Mouse (Mus musculus): ENCODE data around the gene Lrpap1. TPM values are rescaled to one million over a fixed set of nuclear protein-coding genes. Genes with fewer than 3 reads are reported as not detected.
A peak's percentile ranks its signal among the peaks of the same experiment; 100 is the strongest.

Gene Lrpap1
- polyA plus RNA-seq, 1 experiment from 2014 or later: 160 TPM

DNA sequence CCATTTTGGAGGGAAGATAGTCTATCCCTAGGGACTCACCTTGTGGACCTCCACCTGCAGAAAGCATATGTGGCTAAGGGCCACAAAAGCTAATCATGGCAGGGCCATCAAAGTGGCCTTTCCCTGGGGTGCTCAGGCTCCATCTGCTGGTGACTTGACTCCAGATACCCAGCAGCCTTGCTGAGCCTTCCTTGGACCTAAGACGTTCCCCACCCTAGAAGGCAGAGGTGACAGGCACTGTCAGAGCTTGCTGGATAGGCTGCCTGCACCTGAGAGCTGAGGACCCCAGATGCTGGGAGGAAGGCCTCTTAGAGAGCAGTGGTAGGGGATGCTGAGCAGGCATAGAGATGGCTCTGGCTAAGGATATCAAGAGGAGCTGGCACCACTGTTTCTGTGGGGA lies 25.7 kb upstream of the Lrpap1 start:
- no peaks in the 10 kb centered on the region for H3K27me3 ChIP-seq (ENCODE audit: control insufficient read depth, insufficient read depth, low read length)

DNA sequence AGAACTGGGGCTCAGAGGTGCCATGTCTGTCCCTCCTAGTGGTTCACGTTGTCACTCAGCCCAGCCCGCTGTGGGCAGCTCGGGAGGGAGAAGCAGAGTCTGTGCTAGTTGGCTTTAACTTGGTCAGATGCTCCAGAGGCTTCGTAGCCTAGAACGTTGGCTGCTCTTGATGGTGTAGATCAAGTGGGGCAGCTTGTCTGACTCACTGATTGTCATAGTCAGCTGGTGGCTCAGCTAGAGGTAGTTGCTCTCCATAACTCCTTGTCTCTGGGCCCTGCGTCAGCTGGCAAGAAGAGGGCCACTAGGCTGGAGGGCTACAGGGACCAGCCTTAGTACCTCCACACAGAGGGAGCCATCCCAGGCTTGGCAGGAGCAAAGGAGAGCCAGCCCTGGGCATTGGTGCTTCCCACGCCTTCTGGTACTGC lies 24.2 kb upstream of the Lrpap1 start:
- no peaks in the 10 kb centered on the region for H3K36me3 ChIP-seq (ENCODE audit: control insufficient read depth, insufficient read depth, low read length)
- no peak overlapping the region for H3K27ac ChIP-seq (ENCODE audit: low read depth, low read length)
- no peaks in the 10 kb centered on the region for H3K4me1 ChIP-seq (ENCODE audit: control insufficient read depth, insufficient read depth, low read length)
- no peak overlapping the region for H3K4me3 ChIP-seq (ENCODE audit: low read length)
- H3K4me2 ChIP-seq (replicated peaks; ENCODE audit: low read depth, low read length): no peak overlapping the region
- WGBS: 90% methylated on average over 7 of the region's 7 CpGs
- no peak for ATAC-seq (ENCODE audit: low FRiP score, low TSS enrichment)
- H3K27me3 ChIP-seq (ENCODE audit: control insufficient read depth, insufficient read depth, low read length): no peaks in the 10 kb centered on the region
- H3K9me3 ChIP-seq (ENCODE audit: control insufficient read depth, low read length): peaks cover 4% of the 10 kb centered on the region; the same call in 1 of the 2 replicates
- H3K9ac ChIP-seq (ENCODE audit: low read depth, low read length): no peak overlapping the region

More for the DNA sequence above, 25.7 kb upstream of the Lrpap1 start:
- WGBS: 19% methylated on average over 1 of the region's 1 CpGs
- H3K27ac ChIP-seq (ENCODE audit: low read depth, low read length): no peak overlapping the region
- H3K4me2 ChIP-seq (replicated peaks; ENCODE audit: low read depth, low read length): no peak overlapping the region
- H3K4me3 ChIP-seq (ENCODE audit: low read length): no peak overlapping the region
- H3K9me3 ChIP-seq (ENCODE audit: control insufficient read depth, low read length): peaks cover 4% of the 10 kb centered on the region; the same call in 1 of the 2 replicates
- H3K9ac ChIP-seq (ENCODE audit: low read depth, low read length): no peak overlapping the region
- no peaks in the 10 kb centered on the region for H3K36me3 ChIP-seq (ENCODE audit: control insufficient read depth, insufficient read depth, low read length)
- H3K4me1 ChIP-seq (ENCODE audit: control insufficient read depth, insufficient read depth, low read length): no peaks in the 10 kb centered on the region
- ATAC-seq (ENCODE audit: low FRiP score, low TSS enrichment): 0 out of 2 replicates have a peak, but pooled peaks have one; percentile 24

DNA sequence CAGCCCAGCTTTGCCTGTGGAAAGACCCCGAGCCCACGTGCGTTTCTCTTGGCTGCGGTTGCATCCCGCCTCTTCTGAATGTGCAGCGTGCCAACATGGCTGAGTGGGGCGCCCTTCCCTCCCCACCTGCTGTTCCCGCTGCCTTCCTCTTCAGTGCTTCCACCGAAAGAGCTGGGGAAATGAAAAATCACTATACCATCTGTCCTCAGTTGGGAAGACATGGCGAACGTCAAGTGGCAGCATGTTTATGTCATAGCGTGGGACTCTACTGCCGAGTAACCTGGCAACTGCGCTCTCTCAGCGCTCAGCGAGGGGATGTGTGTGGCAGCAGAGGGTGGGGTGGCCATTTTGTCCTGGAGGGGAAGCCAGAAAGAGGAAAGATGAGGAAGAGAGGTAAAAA lies 23.6 kb upstream of the Lrpap1 start:
- no peaks in the 10 kb centered on the region for H3K4me1 ChIP-seq (ENCODE audit: control insufficient read depth, insufficient read depth, low read length)

DNA sequence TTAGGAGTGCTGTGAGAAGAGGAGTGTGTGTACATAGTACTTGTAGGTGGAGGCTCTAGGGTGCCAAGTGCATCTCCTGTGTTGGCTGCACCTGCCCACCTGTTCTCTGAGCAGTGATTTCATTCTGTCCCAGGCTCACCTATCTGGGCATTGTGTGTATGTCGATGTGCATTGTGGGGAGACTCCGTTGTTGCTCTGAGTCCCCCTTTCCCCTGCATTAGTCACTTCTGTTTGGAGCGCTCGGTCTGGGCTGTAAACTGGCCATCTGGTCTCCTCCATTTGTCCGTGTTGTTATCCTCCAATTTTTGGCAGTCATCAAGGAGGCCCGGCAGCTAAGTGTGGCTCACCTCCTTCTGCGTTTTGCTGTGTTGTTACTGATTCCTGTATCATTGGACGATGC lies 14.5 kb upstream of the Lrpap1 start:
- H3K4me1 ChIP-seq (ENCODE audit: control insufficient read depth, insufficient read depth, low read length): no peaks in the 10 kb centered on the region
- H3K9me3 ChIP-seq (ENCODE audit: control insufficient read depth, low read length): no peaks in the 10 kb centered on the region
- H3K36me3 ChIP-seq (ENCODE audit: control insufficient read depth, insufficient read depth, low read length): no peaks in the 10 kb centered on the region
- no peaks in the 10 kb centered on the region for H3K27me3 ChIP-seq (ENCODE audit: control insufficient read depth, insufficient read depth, low read length)
- no peak for ATAC-seq (ENCODE audit: low FRiP score, low TSS enrichment)
- H3K4me2 ChIP-seq (replicated peaks; ENCODE audit: low read depth, low read length): no peak overlapping the region
- H3K9ac ChIP-seq (ENCODE audit: low read depth, low read length): no peak overlapping the region
- 30% methylated on average over 8 of the region's 8 CpGs for WGBS
- H3K27ac ChIP-seq (ENCODE audit: low read depth, low read length): no peak overlapping the region
- H3K4me3 ChIP-seq (ENCODE audit: low read length): no peak overlapping the region

More for the DNA sequence above, 23.6 kb upstream of the Lrpap1 start:
- 89% methylated on average over 16 of the region's 16 CpGs for WGBS
- Histone ChIP-seq H3K36me3 (ENCODE audit: control insufficient read depth, insufficient read depth, low read length) (no peaks in the 10 kb centered on the region), H3K27me3 (ENCODE audit: control insufficient read depth, insufficient read depth, low read length) (no peaks in the 10 kb centered on the region), H3K4me3 (ENCODE audit: low read length) (no peak overlapping the region), H3K4me2 (replicated peaks; ENCODE audit: low read depth, low read length) (no peak overlapping the region), H3K9me3 (ENCODE audit: control insufficient read depth, low read length) (peaks cover 4% of the 10 kb centered on the region; the same call in 1 of the 2 replicates), H3K9ac (ENCODE audit: low read depth, low read length) (no peak overlapping the region), H3K27ac (ENCODE audit: low read depth, low read length) (no peak overlapping the region)
- ATAC-seq (ENCODE audit: low FRiP score, low TSS enrichment): no peak

DNA sequence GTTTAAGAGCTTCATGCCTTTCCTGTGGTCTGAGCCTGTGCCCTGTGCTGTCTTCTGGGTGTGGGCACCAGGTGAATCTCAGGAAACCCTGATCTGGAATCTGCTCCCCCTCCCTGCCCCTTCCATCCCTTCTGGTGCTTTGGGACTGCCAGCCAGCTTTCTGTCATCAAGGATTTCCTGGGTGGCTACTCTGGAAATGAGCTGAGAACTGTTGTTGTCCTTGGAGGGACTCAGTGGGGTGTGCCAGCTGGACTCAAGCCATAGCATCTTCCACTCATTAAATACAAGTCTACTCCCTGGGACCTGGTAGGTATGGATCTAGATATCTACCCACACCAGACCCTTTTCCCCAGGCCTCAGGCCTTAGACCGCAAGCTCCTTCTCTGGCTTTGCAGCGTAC lies 12.9 kb upstream of the Lrpap1 start:
- no peak for ATAC-seq (ENCODE audit: low FRiP score, low TSS enrichment)
- Histone ChIP-seq H3K4me3 (ENCODE audit: low read length) (no peak overlapping the region), H3K27ac (ENCODE audit: low read depth, low read length) (no peak overlapping the region), H3K27me3 (ENCODE audit: control insufficient read depth, insufficient read depth, low read length) (no peaks in the 10 kb centered on the region), H3K4me2 (replicated peaks; ENCODE audit: low read depth, low read length) (no peak overlapping the region), H3K9me3 (ENCODE audit: control insufficient read depth, low read length) (no peaks in the 10 kb centered on the region), H3K9ac (ENCODE audit: low read depth, low read length) (no peak overlapping the region), H3K4me1 (ENCODE audit: control insufficient read depth, insufficient read depth, low read length) (no peaks in the 10 kb centered on the region), H3K36me3 (ENCODE audit: control insufficient read depth, insufficient read depth, low read length) (no peaks in the 10 kb centered on the region)
- WGBS: 92% methylated on average over 2 of the region's 2 CpGs

DNA sequence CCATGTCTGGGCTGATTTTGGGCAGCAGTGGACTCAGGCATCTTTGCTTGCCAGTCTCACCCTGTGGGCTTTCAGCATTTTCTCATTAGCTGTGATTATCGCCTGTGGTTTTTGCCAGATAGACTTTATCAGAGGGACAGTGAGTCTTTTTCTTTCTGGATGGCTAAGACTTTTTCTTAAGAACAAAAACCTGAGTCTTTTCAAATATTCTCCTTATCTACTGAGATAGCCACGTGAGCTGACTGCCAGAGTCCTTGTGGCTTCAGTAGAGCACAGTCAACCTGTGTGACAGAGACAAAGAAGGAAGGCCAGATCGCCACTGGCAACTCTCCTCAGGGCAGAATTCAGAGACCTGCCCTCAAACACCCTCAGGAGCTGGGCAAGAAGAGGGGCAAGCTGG lies 12.1 kb upstream of the Lrpap1 start:
- no peaks in the 10 kb centered on the region for H3K27me3 ChIP-seq (ENCODE audit: control insufficient read depth, insufficient read depth, low read length)
- H3K9ac ChIP-seq (ENCODE audit: low read depth, low read length): no peak overlapping the region
- no peak overlapping the region for H3K4me3 ChIP-seq (ENCODE audit: low read length)
- H3K9me3 ChIP-seq (ENCODE audit: control insufficient read depth, low read length): no peaks in the 10 kb centered on the region
- ATAC-seq (ENCODE audit: low FRiP score, low TSS enrichment): no peak
- no peaks in the 10 kb centered on the region for H3K36me3 ChIP-seq (ENCODE audit: control insufficient read depth, insufficient read depth, low read length)
- no peak overlapping the region for H3K27ac ChIP-seq (ENCODE audit: low read depth, low read length)
- WGBS: 78% methylated on average over 3 of the region's 3 CpGs
- no peaks in the 10 kb centered on the region for H3K4me1 ChIP-seq (ENCODE audit: control insufficient read depth, insufficient read depth, low read length)
- no peak overlapping the region for H3K4me2 ChIP-seq (replicated peaks; ENCODE audit: low read depth, low read length)

DNA sequence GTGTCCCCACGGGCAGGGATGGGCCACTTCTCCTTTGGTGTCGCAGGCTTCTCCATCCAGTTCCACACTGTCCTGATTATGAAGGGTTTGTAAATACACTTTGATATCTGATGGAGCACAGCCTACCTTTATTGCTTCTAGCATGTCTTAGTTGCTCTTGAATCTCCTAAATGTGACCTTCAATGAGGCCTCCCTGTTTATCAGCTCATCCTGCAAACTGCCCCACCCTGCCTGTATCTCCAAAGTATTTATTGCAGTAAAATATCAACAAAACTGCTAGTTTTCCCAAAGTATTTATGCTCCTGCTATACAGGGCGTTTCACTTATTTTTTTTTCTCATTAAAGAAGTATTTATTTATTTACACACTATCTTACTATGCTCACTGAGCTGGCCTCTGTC lies 10.4 kb upstream of the Lrpap1 start:
- H3K27ac ChIP-seq (ENCODE audit: low read depth, low read length): no peak overlapping the region
- H3K36me3 ChIP-seq (ENCODE audit: control insufficient read depth, insufficient read depth, low read length): no peaks in the 10 kb centered on the region
- no peak overlapping the region for H3K9ac ChIP-seq (ENCODE audit: low read depth, low read length)
- H3K9me3 ChIP-seq (ENCODE audit: control insufficient read depth, low read length): no peaks in the 10 kb centered on the region
- WGBS: 77% methylated on average over 3 of the region's 3 CpGs
- H3K4me2 ChIP-seq (replicated peaks; ENCODE audit: low read depth, low read length): no peak overlapping the region
- ATAC-seq (ENCODE audit: low FRiP score, low TSS enrichment): no peak
- H3K4me3 ChIP-seq (ENCODE audit: low read length): no peak overlapping the region
- no peaks in the 10 kb centered on the region for H3K4me1 ChIP-seq (ENCODE audit: control insufficient read depth, insufficient read depth, low read length)
- H3K27me3 ChIP-seq (ENCODE audit: control insufficient read depth, insufficient read depth, low read length): no peaks in the 10 kb centered on the region

DNA sequence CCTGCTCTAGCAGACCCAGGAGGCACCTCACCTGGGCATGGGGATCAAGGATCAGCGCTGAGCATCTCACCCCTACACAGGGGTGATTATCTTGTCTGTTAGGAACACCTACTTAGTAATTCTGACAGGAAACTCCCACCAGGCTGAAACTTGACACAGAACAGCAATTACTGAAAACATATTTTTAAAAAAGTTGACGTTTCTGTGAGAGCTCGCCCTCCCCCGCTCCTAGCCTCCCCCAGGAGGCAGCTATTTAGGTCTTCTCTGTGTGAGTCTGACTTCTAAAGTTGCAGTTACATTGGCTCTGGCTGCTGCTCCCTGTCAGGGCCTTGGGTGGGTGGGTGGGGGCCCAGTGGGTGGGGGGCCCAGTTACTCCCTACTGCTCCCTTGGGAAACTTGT lies 6.9 kb upstream of the Lrpap1 start:
- Histone ChIP-seq H3K9me3 (ENCODE audit: control insufficient read depth, low read length) (no peaks in the 10 kb centered on the region), H3K4me3 (ENCODE audit: low read length) (no peak overlapping the region), H3K36me3 (ENCODE audit: control insufficient read depth, insufficient read depth, low read length) (no peaks in the 10 kb centered on the region), H3K4me1 (ENCODE audit: control insufficient read depth, insufficient read depth, low read length) (no peaks in the 10 kb centered on the region), H3K9ac (ENCODE audit: low read depth, low read length) (no peak overlapping the region), H3K27ac (ENCODE audit: low read depth, low read length) (no peak overlapping the region), H3K4me2 (replicated peaks; ENCODE audit: low read depth, low read length) (no peak overlapping the region), H3K27me3 (ENCODE audit: control insufficient read depth, insufficient read depth, low read length) (no peaks in the 10 kb centered on the region)
- WGBS: 50% methylated on average over 4 of the region's 4 CpGs
- no peak for ATAC-seq (ENCODE audit: low FRiP score, low TSS enrichment)

DNA sequence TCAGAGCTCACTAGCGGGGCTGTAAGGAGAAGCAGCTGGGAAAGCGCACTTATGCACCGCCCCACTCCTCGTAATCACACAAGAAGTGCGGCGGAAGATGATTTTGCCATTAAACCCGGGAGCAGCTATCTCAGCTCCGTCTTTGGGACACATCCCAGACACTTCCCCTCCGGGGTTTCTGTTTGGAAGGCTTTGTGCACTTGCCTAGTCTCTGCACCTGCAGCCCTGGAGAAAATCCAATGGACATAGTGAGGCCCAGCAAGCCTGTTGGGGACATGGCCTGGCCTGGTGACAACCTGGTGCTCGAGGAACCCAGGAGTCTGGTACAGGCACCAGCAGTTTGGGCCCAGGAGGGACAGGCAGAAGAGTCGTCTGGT lies 344 bp upstream of the Lrpap1 start:
- H3K4me2 ChIP-seq (replicated peaks; ENCODE audit: low read depth, low read length): peak overlapping the region; percentile 70
- WGBS: 9% methylated on average over 11 of the region's 11 CpGs
- peaks cover 14% of the 10 kb centered on the region for H3K36me3 ChIP-seq (ENCODE audit: control insufficient read depth, insufficient read depth, low read length)
- no peak overlapping the region for H3K9ac ChIP-seq (ENCODE audit: low read depth, low read length)
- no peaks in the 10 kb centered on the region for H3K27me3 ChIP-seq (ENCODE audit: control insufficient read depth, insufficient read depth, low read length)
- H3K4me1 ChIP-seq (ENCODE audit: control insufficient read depth, insufficient read depth, low read length): peaks cover 11% of the 10 kb centered on the region
- peak overlapping the region; percentile 82 for H3K4me3 ChIP-seq (ENCODE audit: low read length)
- H3K27ac ChIP-seq (ENCODE audit: low read depth, low read length): no peak overlapping the region
- no peaks in the 10 kb centered on the region for H3K9me3 ChIP-seq (ENCODE audit: control insufficient read depth, low read length)
- no peak; the same call in 1 of the 2 replicates for ATAC-seq (ENCODE audit: low FRiP score, low TSS enrichment)

Measured in kidney, embryonic 14.5 days (tissue).